Mouse (Mus musculus) small intestine, adult 2 months (tissue): ENCODE data around the gene Tspyl3.

Experiments
- CTCF ChIP-seq: fragments of 200-500 bp; IDR thresholded peaks from 2 replicates; pipeline ENCODE4 v1.5.1; 2012; ENCODE audit warnings: low read depth, mild to moderate bottlenecking, control low read depth, inconsistent platforms, low read length, moderate library complexity, mixed read lengths; ENCODE audit not compliant: insufficient replicate concordance, insufficient read length; ENCODE audit errors: extremely low read depth
- POLR2A ChIP-seq: fragments of 200-500 bp; IDR thresholded peaks from 2 replicates; pipeline ENCODE4 v1.6.1; 2012; ENCODE audit warnings: low read depth, mild to moderate bottlenecking, control low read depth, inconsistent platforms, low read length, moderate library complexity

- TF ChIP-seq CTCF (no peak), POLR2A (no peak)
Measured at GRCm38 (mm10) chr2:153208149-153208548, 17.1 kb downstream of the Tspyl3 start.
